Mouse (Mus musculus) T-cell, adult 66 days (primary cell): ENCODE data around the gene Polr2h. TPM values are rescaled to one million over a fixed set of nuclear protein-coding genes. Genes with fewer than 3 reads are reported as not detected.

Source experiments
- total RNA-seq, 2 experiments: library from RNA; stranded (reverse); gene quantifications; 3 replicates in 1 of 2; 4 replicates in 1 of 2; pipeline ENCODE4 v1.2.4; 2023

Polr2h gene
- total RNA-seq: 10 to 100 TPM; 23.6 to 24.4 TPM

DNA sequence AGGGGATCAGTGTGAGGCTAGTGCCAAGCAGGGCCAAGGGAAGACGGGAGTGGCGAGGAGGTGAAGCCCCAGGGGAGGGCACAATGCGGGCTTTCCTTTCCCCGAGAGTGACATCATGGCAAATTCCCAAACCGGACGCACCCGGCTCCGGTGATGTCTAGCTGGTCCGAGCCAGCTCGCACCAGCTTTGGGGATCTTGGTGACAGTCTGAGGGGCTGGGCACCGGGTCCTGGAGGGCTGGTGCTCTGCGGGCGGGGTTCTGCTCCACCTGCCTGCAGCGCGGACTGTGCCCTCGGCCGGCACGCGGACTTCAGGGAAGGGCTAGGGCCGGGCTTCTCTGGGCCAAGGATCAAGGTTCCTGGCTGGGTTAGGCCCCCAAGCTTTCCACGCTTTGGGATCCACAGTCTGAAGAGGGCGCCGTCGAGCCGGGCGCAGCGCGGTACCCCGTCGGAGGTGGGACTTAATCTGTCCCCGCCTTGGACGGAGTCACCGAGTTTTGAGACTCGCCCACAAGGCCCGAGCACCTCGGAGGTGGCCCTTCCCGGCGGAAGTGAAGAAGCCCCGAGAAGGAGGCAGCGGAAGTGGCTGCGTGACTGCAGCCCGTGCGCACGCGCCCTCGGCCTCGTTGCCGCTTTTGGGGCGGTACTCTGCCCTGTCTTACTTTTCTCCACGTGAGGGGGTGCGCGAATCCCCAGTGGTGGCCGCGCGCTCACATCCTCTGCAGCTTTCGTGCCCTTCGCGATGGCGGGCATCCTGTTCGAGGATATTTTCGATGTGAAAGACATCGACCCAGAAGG is at the start of gene Polr2h, which contains the start of gene Clcn2:
TSS of gene Polr2h (plus strand) at position 485 of the 797 bp plus-strand sequence.
TSS of gene Clcn2 (minus strand) at position 566 of the 797 bp plus-strand sequence.

DNA sequence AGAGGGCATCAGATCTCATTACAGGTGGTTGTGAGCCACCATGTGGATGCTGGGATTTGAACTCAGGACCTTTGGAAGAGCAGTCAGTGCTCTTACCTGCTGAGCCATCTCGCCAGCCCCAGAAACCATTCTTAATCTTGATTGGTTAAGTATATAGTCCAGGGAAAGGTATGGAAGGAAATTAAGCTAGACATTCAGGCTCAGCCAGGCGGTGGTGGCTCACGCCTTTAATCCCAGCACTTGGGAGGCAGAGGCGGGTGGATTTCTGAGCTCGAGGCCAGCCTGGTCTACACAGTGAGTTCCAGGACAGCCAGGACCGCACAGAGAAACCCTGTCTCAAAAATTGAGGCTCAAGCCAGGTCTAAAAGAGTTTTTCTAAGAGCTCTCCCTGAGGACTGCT is 49.5 kb upstream of the Polr2h start, which contains the start of gene Eif4g1:
TSS of gene Eif4g1 (plus strand) at position 301 of the 400 bp plus-strand sequence.

GRCm38 (mm10) chr16:20693111-20693701 is 24.3 kb upstream of the Polr2h start, which contains the start of gene Fam131a:
Fam131a (plus strand) TSS chr16:20693241.

DNA sequence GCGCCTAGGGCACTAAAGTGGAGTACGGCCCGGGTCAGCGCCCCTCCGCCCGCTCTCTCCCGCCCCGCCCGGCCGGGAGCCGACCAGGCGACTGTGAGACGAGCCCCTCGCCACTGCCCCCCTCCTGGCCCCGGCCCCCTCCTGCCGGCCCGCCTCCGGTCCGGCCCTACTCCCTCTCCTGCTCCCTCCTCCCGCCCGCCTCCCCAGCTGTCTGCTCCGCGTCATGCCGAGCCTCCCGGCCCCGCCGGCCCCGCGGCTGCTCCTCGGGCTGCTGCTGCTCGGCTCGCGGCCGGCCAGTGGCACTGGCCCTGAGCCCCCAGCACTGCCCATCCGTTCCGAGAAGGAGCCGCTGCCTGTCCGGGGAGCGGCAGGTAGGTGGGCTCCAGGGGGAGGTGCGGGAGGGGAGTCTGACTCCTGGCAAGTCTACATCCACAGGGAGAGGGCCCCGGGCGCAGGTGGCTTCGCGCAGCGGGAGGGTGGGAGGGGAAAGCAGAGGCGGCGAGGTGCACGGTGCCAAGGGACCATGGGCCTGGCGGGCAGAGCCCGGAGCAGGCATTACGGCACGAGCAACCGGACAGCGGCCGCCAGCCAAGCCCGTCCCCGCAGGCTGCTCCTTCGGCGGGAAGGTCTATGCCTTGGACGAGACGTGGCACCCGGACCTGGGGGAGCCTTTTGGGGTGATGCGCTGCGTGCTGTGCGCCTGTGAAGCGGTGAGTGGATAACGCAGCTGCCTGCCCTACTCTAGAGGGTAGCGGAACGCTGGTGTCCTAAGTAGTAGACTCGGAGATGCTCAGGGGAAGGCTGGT is 15.7 kb downstream of the Polr2h start, which contains the start of gene Chrd:
TSS of gene Chrd (plus strand) at position 203 of the 806 bp plus-strand sequence.

DNA sequence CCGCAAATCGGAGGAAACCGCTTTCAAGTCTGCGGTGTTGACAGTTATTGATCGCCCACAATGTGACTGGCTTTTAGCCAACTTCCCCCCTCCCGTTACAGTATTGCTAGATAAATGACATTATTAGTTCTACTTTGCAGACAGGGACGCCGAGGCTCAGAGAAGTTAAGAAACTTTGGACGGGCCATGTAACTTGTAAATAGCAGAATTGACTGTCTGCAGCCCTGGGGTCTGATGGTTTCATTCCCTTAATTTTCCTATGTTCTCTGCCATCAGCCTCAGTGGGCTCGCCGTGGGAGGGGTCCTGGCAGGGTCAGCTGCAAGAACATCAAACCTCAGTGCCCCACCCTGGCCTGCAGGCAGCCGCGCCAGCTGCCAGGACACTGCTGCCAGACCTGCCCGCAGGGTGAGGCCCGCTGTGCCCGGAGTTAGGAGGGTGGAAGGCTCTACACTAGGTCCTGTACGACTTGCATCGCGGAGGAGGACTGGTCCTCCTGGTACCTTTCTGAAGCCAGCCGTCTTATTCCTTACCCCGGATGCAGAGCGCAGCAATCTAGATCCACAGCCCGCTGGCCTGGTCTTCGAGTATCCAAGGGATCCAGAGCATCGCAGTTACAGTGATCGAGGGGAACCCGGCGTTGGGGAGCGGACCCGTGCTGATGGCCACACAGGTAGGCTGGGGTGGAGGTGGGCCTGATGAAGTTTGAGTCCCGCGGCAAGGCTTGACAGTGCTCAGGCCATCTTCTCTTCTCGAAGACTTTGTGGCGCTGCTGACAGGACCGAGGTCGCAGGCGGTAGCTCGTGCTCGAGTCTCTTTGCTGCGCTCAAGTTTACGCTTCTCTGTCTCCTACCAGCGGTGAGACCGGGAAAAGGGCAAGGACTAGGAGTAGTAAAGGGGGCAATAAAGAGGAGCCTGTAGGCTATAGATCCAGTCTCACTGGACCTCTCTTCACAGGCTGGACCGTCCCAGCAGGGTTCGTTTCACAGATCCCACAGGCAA is 16.6 kb downstream of the Polr2h start, which contains the start of gene Thpo:
TSS of gene Thpo (minus strand) at position 781 of the 1,000 bp plus-strand sequence.

Other genes starting within 250 kb of the Polr2h start
- gene Eif2b5, start 218.8 kb upstream of the Polr2h start, total RNA-seq: 10 to 100 TPM; 50.6 to 52.9 TPM
- 10 to 100 TPM; 42.8 to 42.9 TPM for gene Dvl3, start 200.7 kb upstream of the Polr2h start, total RNA-seq
- gene Ap2m1, start 182.2 kb upstream of the Polr2h start, total RNA-seq: 100 to 1,000 TPM; 172 to 203 TPM
- gene Abcf3, start 169.1 kb upstream of the Polr2h start, total RNA-seq: 100 to 1,000 TPM in 1 of 2 experiments, 10 to 100 TPM in 1; 88.3 to 112 TPM
- gene Vwa5b2, start 128.2 kb upstream of the Polr2h start, total RNA-seq: under 1 TPM in 1 of 2 experiments, not detected in 1; 0.33 TPM
- gene Eef1akmt4, start 106.1 kb upstream of the Polr2h start, total RNA-seq: 10 to 100 TPM; 10.3 to 11.8 TPM
- not detected for gene Gm49333, start 106.1 kb upstream of the Polr2h start, total RNA-seq
- 10 to 100 TPM; 11.3 to 13.0 TPM for gene Alg3, start 105.9 kb upstream of the Polr2h start, total RNA-seq
- not detected for gene Camk2n2, start 96.4 kb upstream of the Polr2h start, total RNA-seq
- not detected for gene Ece2, start 87.8 kb upstream of the Polr2h start, total RNA-seq
- gene Psmd2, start 66.0 kb upstream of the Polr2h start, total RNA-seq: 100 to 1,000 TPM; 116 to 129 TPM
- gene Eif4g1, start 49.4 kb upstream of the Polr2h start, total RNA-seq: 100 to 1,000 TPM; 305 to 311 TPM
- 1 to 10 TPM; 2.2 to 2.5 TPM for gene Fam131a, start 24.4 kb upstream of the Polr2h start, total RNA-seq
- 1 to 10 TPM; 3.0 to 4.6 TPM for gene Clcn2, start 81 bp downstream of the Polr2h start, total RNA-seq
- gene Chrd, start 15.5 kb downstream of the Polr2h start, total RNA-seq: not detected
- not detected for gene Thpo, start 16.8 kb downstream of the Polr2h start, total RNA-seq